Mouse (Mus musculus) bone marrow, adult 2 months (tissue): ENCODE data around the gene Gucy2g. TPM values are rescaled to one million over a fixed set of nuclear protein-coding genes. Genes with fewer than 3 reads are reported as not detected.
"Not testable (repeated sequence)": the region's sequence is repeated elsewhere in the genome, so short reads cannot be mapped to it uniquely, and the experiment has no call there.

Experiments used
- H3K27ac ChIP-seq: fragments of 200-500 bp; 2 replicates; pipeline ENCODE4 v1.5.1; 2012; ENCODE audit warnings: low read depth, mild to moderate bottlenecking, control low read depth, inconsistent platforms, low read length; ENCODE audit not compliant: control insufficient read depth, poor library complexity, insufficient read depth
- H3K4me1 ChIP-seq: fragments of 200-500 bp; 2 replicates; pipeline ENCODE4 v1.6.1; 2011; ENCODE audit warnings: low read length; ENCODE audit not compliant: control insufficient read depth, insufficient read depth
- H3K4me3 ChIP-seq: fragments of 200-500 bp; replicated peaks from 2 replicates; pipeline ENCODE3; 2011; ENCODE audit warnings: mild to moderate bottlenecking, low read depth, low read length, control low read depth; ENCODE audit not compliant: control insufficient read depth
- CTCF ChIP-seq: fragments of 200-500 bp; IDR thresholded peaks from 2 replicates; pipeline ENCODE4 v1.5.1; 2011; ENCODE audit warnings: low read length, control low read depth; ENCODE audit not compliant: control insufficient read depth, insufficient read depth
- POLR2A ChIP-seq: fragments of 200-500 bp; IDR thresholded peaks from 2 replicates; pipeline ENCODE4 v1.6.1; 2011; ENCODE audit warnings: low read depth, mild to moderate bottlenecking, control low read depth, low read length, borderline replicate concordance; ENCODE audit not compliant: control insufficient read depth
- WGBS: fragments of 180-500 bp; shearing (Covaris S2); methylation state at CpG from one replicate; pipeline ENCODE4 v1.1.7; 2018; 5-methylcytosine and 5-hydroxymethylcytosine counted together
- polyA plus RNA-seq: library from polyadenylated mRNA; stranded (reverse); fragments of >200 nt; gene quantifications from 2 replicates; pipeline ENCODE4 v1.2.4, GENCODE M21; 2011; ENCODE audit warnings: low replicate concordance; ENCODE audit not compliant: missing spikeins, insufficient read depth, insufficient read length

Gucy2g gene
- polyA plus RNA-seq, 1 experiment, result not detected

GRCm38 (mm10) chr19:55170399-55170798 is 70.6 kb downstream of the Gucy2g start:
- TF ChIP-seq CTCF (no peak), POLR2A (no peak)

GRCm38 (mm10) chr19:55169236-55169729 is 71.8 kb downstream of the Gucy2g start:
- not testable (repeated sequence) for H3K4me3 ChIP-seq, H3K27ac ChIP-seq
- WGBS, result 79% methylated on average over 8 of the region's 8 CpGs

More at GRCm38 (mm10) chr19:55170399-55170798, 70.6 kb downstream of the Gucy2g start:
- no peak overlapping the region for H3K27ac ChIP-seq
- no peak overlapping the region for H3K4me3 ChIP-seq
- H3K4me1 ChIP-seq, result no peaks in the 10 kb centered on the region

GRCm38 (mm10) chr19:55168360-55168759 is 72.7 kb downstream of the Gucy2g start:
- TF ChIP-seq CTCF (no peak), POLR2A (no peak)
- WGBS, result 76% methylated on average over 6 of the region's 6 CpGs
- Histone ChIP-seq H3K4me3 (no peak overlapping the region), H3K27ac (no peak overlapping the region), H3K4me1 (no peaks in the 10 kb centered on the region; the same call in 1 of the 2 replicates)

More at GRCm38 (mm10) chr19:55169236-55169729, 71.8 kb downstream of the Gucy2g start:
- not testable (repeated sequence) for H3K4me1 ChIP-seq

GRCm38 (mm10) chr19:55167741-55168140 is 73.3 kb downstream of the Gucy2g start:
- Histone ChIP-seq H3K4me3 (no peak overlapping the region), H3K27ac (no peak overlapping the region), H3K4me1 (no peaks in the 10 kb centered on the region; the same call in 1 of the 2 replicates)
- TF ChIP-seq CTCF, result no peak
- TF ChIP-seq POLR2A, result no peak
- WGBS, result 44% methylated on average over 2 of the region's 2 CpGs

- Histone ChIP-seq H3K27ac (no peak overlapping the region), H3K4me1 (no peaks in the 10 kb centered on the region; the same call in 1 of the 2 replicates), H3K4me3 (no peak overlapping the region)
- TF ChIP-seq CTCF, result no peak
- TF ChIP-seq POLR2A, result no peak
- WGBS, result 81% methylated on average over 2 of the region's 2 CpGs
These were observed 74.3 kb downstream of the Gucy2g start for GRCm38 (mm10) chr19:55166741-55167140.

- 60% methylated on average over 4 of the region's 4 CpGs for WGBS
- Histone ChIP-seq H3K4me1 (no peaks in the 10 kb centered on the region; the same call in 1 of the 2 replicates), H3K27ac (no peak overlapping the region), H3K4me3 (no peak overlapping the region)
- TF ChIP-seq CTCF (no peak), POLR2A (no peak)
These were observed 75.1 kb downstream of the Gucy2g start for GRCm38 (mm10) chr19:55165954-55166353.

GRCm38 (mm10) chr19:55165183-55165865 is 75.7 kb downstream of the Gucy2g start:
- 42% methylated on average over 1 of the region's 1 CpGs for WGBS
- H3K27ac ChIP-seq, result no peak overlapping the region
- TF ChIP-seq CTCF (no peak), POLR2A (no peak)

GRCm38 (mm10) chr19:55164162-55164561 is 76.9 kb downstream of the Gucy2g start:
- TF ChIP-seq POLR2A (no peak), CTCF (no peak)
- Histone ChIP-seq H3K27ac (no peak overlapping the region), H3K4me3 (no peak overlapping the region), H3K4me1 (no peaks in the 10 kb centered on the region; the same call in 1 of the 2 replicates)
- WGBS, result 34% methylated on average over 1 of the region's 1 CpGs

More at GRCm38 (mm10) chr19:55165183-55165865, 75.7 kb downstream of the Gucy2g start:
- Histone ChIP-seq H3K4me1 (no peaks in the 10 kb centered on the region; the same call in 1 of the 2 replicates), H3K4me3 (no peak overlapping the region)
